Comparison of ENCODE assay signal across 27 mouse cellular contexts in the genomic region with DNA sequence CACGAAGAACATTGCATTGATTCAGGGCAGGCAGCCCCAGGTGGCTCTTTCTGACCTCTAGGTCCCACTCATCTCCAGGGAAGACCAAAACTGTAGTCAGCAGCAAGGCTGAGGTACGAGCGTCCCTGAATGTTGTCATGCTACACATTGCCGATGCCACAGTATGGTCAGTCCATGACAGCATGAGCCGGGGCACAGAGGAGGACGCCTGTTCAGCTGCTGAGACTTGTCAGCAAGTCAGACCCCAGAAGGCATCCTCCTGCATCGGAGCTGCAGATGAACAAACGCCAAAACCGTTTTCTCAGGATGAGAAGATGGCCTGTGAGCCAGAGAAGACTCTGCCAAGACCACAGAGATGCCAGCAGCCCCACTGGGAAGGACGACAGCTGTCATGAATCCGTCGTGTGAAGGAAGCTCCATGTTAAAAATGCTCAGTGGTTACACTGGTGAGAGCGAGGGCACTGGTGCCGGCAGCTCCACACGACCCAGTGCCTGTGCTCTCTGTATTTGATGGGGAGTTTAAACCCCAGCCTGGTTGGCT. TPM values are rescaled to one million over a fixed set of nuclear protein-coding genes. Genes with fewer than 3 reads are reported as not detected.
A peak's percentile ranks its signal among the peaks of the same experiment; 100 is the strongest.
DNase-seq lines count a peak whose midpoint lies in the region; ATAC-seq and TF ChIP-seq lines count a peak whose summit lies in the region.
"Had no signal": no experiment of that assay in that cellular context is flagged by ENCODE, and none has a peak within 500 bp of the region (broad histone marks: within the 10 kb centered on the region; RNA-seq: fewer than 3 reads in every experiment).

No protein-coding gene starts in this region.

- no peaks in the 10 kb centered on the region for H3K79me2 ChIP-seq in myocyte (ENCODE audit: control insufficient read depth, insufficient read depth)

- peak; percentile 14 for DNase-seq in cerebellum, adult 11 months
- DNase-seq in cerebellum, postnatal 10 days: peak; percentile 97
- no peak for DNase-seq in heart, adult 9 months (ENCODE audit: low spot score in 2 of 2)
- DNase-seq: heart, postnatal 10 days; kidney, adult 18-20 months; kidney, postnatal 4 days; liver, embryonic 13.5 days; lung, adult 2 months; lung, postnatal 14 days; retina, postnatal 1 day; right cerebral cortex, postnatal 25 days; thymus, postnatal 25 days had no signal

- H3K27ac ChIP-seq in hindbrain, embryonic 16.5 days (ENCODE audit: low read depth, low read length): 0 out of 2 replicates have a peak overlapping the region, but pooled peaks have one; percentile 0
- H3K27ac ChIP-seq in hindbrain, embryonic 12.5 days: no peak overlapping the region
- H3K27ac ChIP-seq: hindbrain, embryonic 10.5 days; liver, embryonic 13.5 days; midbrain, embryonic 13.5 days; neural tube, embryonic 13.5 days had no signal

- no peaks in the 10 kb centered on the region for H3K27me3 ChIP-seq in hindbrain, embryonic 16.5 days (replicated peaks; ENCODE audit: control insufficient read depth, insufficient read depth, low read length)
- no peaks in the 10 kb centered on the region for H3K27me3 ChIP-seq in hindbrain, embryonic 12.5 days
- H3K27me3 ChIP-seq in myocyte (ENCODE audit: control insufficient read depth, insufficient read depth, insufficient read length): no peaks in the 10 kb centered on the region
- H3K27me3 ChIP-seq: liver, embryonic 13.5 days; megakaryocyte, embryonic 14.5 days; midbrain, embryonic 13.5 days; neural tube, embryonic 13.5 days had no signal

- no peaks in the 10 kb centered on the region for H3K9me3 ChIP-seq in hindbrain, embryonic 16.5 days (ENCODE audit: control insufficient read depth, low read length)
- no peaks in the 10 kb centered on the region for H3K9me3 ChIP-seq in hindbrain, embryonic 12.5 days (replicated peaks)
- H3K9me3 ChIP-seq: hindbrain, embryonic 10.5 days; liver, embryonic 13.5 days; midbrain, embryonic 13.5 days; neural tube, embryonic 13.5 days had no signal

- peaks cover 11% of the 10 kb centered on the region for H3K36me3 ChIP-seq in hindbrain, embryonic 16.5 days (ENCODE audit: control insufficient read depth, insufficient read depth, low read length)
- peaks cover 38% of the 10 kb centered on the region for H3K36me3 ChIP-seq in hindbrain, embryonic 12.5 days
- H3K36me3 ChIP-seq in myocyte (ENCODE audit: control insufficient read depth, insufficient read depth): peaks cover 32% of the 10 kb centered on the region
- H3K36me3 ChIP-seq: liver, embryonic 13.5 days had no signal

- no peak overlapping the region for H3K9ac ChIP-seq in hindbrain, embryonic 16.5 days (ENCODE audit: low read depth, low read length)
- no peak overlapping the region for H3K9ac ChIP-seq in hindbrain, embryonic 12.5 days
- H3K9ac ChIP-seq: liver, embryonic 13.5 days; midbrain, embryonic 13.5 days; neural tube, embryonic 13.5 days had no signal

- WGBS in hindbrain, embryonic 16.5 days: 71% methylated on average over 15 of the region's 15 CpGs
- 90% methylated on average over 15 of the region's 15 CpGs for WGBS in hindbrain, embryonic 12.5 days

- H3ac ChIP-seq in myocyte (ENCODE audit: control insufficient read depth, insufficient read length): no peak overlapping the region

- no peaks in the 10 kb centered on the region for H3K4me1 ChIP-seq in hindbrain, embryonic 16.5 days (ENCODE audit: control insufficient read depth, insufficient read depth, low read depth, low read length)
- no peaks in the 10 kb centered on the region for H3K4me1 ChIP-seq in hindbrain, embryonic 12.5 days
- H3K4me1 ChIP-seq: hindbrain, embryonic 10.5 days; liver, embryonic 13.5 days; megakaryocyte, embryonic 14.5 days; midbrain, embryonic 13.5 days had no signal

- H3K4me2 ChIP-seq in hindbrain, embryonic 16.5 days (ENCODE audit: low read length): no peak overlapping the region
- no peak overlapping the region for H3K4me2 ChIP-seq in hindbrain, embryonic 12.5 days (replicated peaks)
- no peak overlapping the region for H3K4me2 ChIP-seq in myocyte (ENCODE audit: low read depth)
- H3K4me2 ChIP-seq: heart, embryonic 11.5 days; liver, embryonic 13.5 days; midbrain, embryonic 13.5 days; neural tube, embryonic 13.5 days had no signal

- peak; percentile 17 for TF ChIP-seq POLR2A in myocyte (IDR thresholded peaks at IDR 0.05; ENCODE audit: insufficient read length, low read depth)

- no peak for ATAC-seq in cerebellum, adult (ENCODE audit: insufficient number of reproducible peaks, low FRiP score, low TSS enrichment)
- peak; percentile 40; the same call in 1 of the 2 replicates for ATAC-seq in hindbrain, embryonic 16.5 days
- no peak for ATAC-seq in hindbrain, embryonic 12.5 days (ENCODE audit: low FRiP score)
- ATAC-seq: activated CD4-positive, CD25-positive, alpha-beta regulatory T cell, adult 4 months; inflammation-experienced regulatory T-cells, adult 6 months; midbrain, embryonic 13.5 days had no signal

- H3K4me3 ChIP-seq in hindbrain, embryonic 16.5 days (ENCODE audit: low read length): no peak overlapping the region
- H3K4me3 ChIP-seq in hindbrain, embryonic 12.5 days: no peak overlapping the region
- H3K4me3 ChIP-seq in myocyte: no peak overlapping the region
- H3K4me3 ChIP-seq: hindbrain, embryonic 10.5 days; liver, embryonic 13.5 days; megakaryocyte, embryonic 14.5 days; midbrain, embryonic 13.5 days; neural tube, embryonic 13.5 days had no signal

TF ChIP-seq in myocyte, 11 proteins besides CTCF, POLR2A, EP300 and RAD21:
- TF ChIP-seq MYOD1 (IDR thresholded peaks at IDR 0.05; ENCODE audit: control insufficient read depth in 1 of 3, insufficient read length in 2 of 3, low read depth in 2 of 3): peak in 2 of 3 experiments; percentile 30 to 62
- TF ChIP-seq E2F4 (IDR thresholded peaks at IDR 0.05; ENCODE audit: insufficient read depth): no peak
- peak in 2 of 3 experiments; percentile 45 to 66 for TF ChIP-seq MYOG (IDR thresholded peaks at IDR 0.05; ENCODE audit: control insufficient read depth in 1 of 3, insufficient read depth in 1 of 3, insufficient read length in 2 of 3, low read depth in 2 of 3)

RNA-seq across cellular contexts. Expression of gene Tcp10a, which starts 45.7 kb away (rescaled TPM):
- polyA plus RNA-seq in hindbrain, embryonic 16.5 days (2015; fragmentation: Nextera tagmentation; extraction: Ambion mirVana): 0.09 and 0.13 TPM in 2 replicates
- not detected in 2 replicates for polyA plus RNA-seq in hindbrain, embryonic 12.5 days (2016; fragmentation: Nextera tagmentation; extraction: Ambion mirVana)
- not detected for polyA plus RNA-seq in myocyte (2012; fragmentation: generic; extraction: Trizol)
- polyA plus RNA-seq: activated CD4-positive, CD25-positive, alpha-beta regulatory T cell, adult 4 months; embryonic facial prominence, embryonic 11.5 days; hindbrain, embryonic 10.5 days; inflammation-experienced regulatory T-cells, adult 6 months; kidney, embryonic 16.5 days; limb, embryonic 14.5 days; liver, embryonic 13.5 days; lung, adult 2 months; midbrain, embryonic 13.5 days; spleen, adult 2 months had no signal

Comparison
In these comparisons a context has a peak if more than half of its experiments do, and no peak if none do; other contexts are left out.
1. DNase-seq: peak in cerebellum, adult 11 months (single experiment) and cerebellum, postnatal 10 days (2 of 2); none in heart, adult 9 months (0 of 2).